Mouse (Mus musculus) forebrain, postnatal 0 days (tissue): Measurements from ENCODE around the gene Speg. TPM values are rescaled to one million over a fixed set of nuclear protein-coding genes. Genes with fewer than 3 reads are reported as not detected.

Source experiments
- ATAC-seq: fragments of 200-750 bp; cut with Nextera tagmentation; 2 replicates; pipeline ENCODE4 v1.8.0; 2017; ENCODE audit warnings: mild to moderate bottlenecking, moderate library complexity
- DNase-seq: peaks from one replicate; pipeline ENCODE4 v3.0.0-alpha.2; 2015
- H3K27ac ChIP-seq: fragments of 300-500 bp; sonication (generic); 2 replicates; pipeline ENCODE4 v1.5.1; 2014; ENCODE audit warnings: low read depth, mild to moderate bottlenecking, antibody characterized with exemption, low read length, moderate library complexity, mixed read lengths
- H3K27me3 ChIP-seq: fragments of 300-500 bp; sonication (generic); 2 replicates; pipeline ENCODE4 v1.6.1; 2014; ENCODE audit warnings: mild to moderate bottlenecking, low read length, mixed read lengths; ENCODE audit not compliant: insufficient read depth
- H3K36me3 ChIP-seq: fragments of 300-500 bp; sonication (generic); 2 replicates; pipeline ENCODE4 v1.6.1; 2014; ENCODE audit warnings: mild to moderate bottlenecking, moderate library complexity; ENCODE audit not compliant: insufficient read depth
- H3K4me1 ChIP-seq: fragments of 300-500 bp; sonication (generic); 2 replicates; pipeline ENCODE4 v1.6.1; 2014; ENCODE audit warnings: antibody characterized with exemption; ENCODE audit not compliant: insufficient read depth
- H3K4me2 ChIP-seq: fragments of 300-500 bp; sonication (generic); 2 replicates; pipeline ENCODE4 v1.6.1; 2014; ENCODE audit warnings: low read depth, mild to moderate bottlenecking, moderate library complexity
- H3K4me3 ChIP-seq: fragments of 300-500 bp; sonication (generic); 2 replicates; pipeline ENCODE4 v1.5.1; 2014; ENCODE audit warnings: low read depth, low read length, mixed read lengths
- H3K9ac ChIP-seq: fragments of 300-500 bp; sonication (generic); 2 replicates; pipeline ENCODE4 v1.6.1; 2014; ENCODE audit warnings: mild to moderate bottlenecking
- H3K9me3 ChIP-seq: fragments of 300-500 bp; sonication (generic); 2 replicates; pipeline ENCODE4 v1.6.1; 2016; ENCODE audit warnings: low read length
- CTCF ChIP-seq: sonication (generic); IDR thresholded peaks from 2 replicates; pipeline ENCODE4 v1.5.1; 2016; ENCODE audit warnings: antibody characterized with exemption, control low read depth, low read depth
- WGBS: fragments of 180-500 bp; shearing (Covaris S2); extraction: QIAGEN DNeasy Blood & Tissue Kit; methylation state at CpG from one replicate; pipeline ENCODE4 v1.1.7; 2014; 5-methylcytosine and 5-hydroxymethylcytosine counted together
- polyA plus RNA-seq: library from polyadenylated mRNA; unstranded; fragments of >200 nt; fragmentation: Nextera tagmentation; extraction: Ambion mirVana; gene quantifications from 2 replicates; pipeline ENCODE4 v1.2.1, GENCODE M21; 2015
- total RNA-seq: library from RNA; depleted of rRNA; stranded (reverse); fragments of >200 nt; gene quantifications from 2 replicates; pipeline ENCODE4 v1.2.3, GENCODE M21; 2014

Speg gene
- total and polyA plus RNA-seq, 2 experiments from 2014 or later: 20.6 to 44.4 TPM

DNA sequence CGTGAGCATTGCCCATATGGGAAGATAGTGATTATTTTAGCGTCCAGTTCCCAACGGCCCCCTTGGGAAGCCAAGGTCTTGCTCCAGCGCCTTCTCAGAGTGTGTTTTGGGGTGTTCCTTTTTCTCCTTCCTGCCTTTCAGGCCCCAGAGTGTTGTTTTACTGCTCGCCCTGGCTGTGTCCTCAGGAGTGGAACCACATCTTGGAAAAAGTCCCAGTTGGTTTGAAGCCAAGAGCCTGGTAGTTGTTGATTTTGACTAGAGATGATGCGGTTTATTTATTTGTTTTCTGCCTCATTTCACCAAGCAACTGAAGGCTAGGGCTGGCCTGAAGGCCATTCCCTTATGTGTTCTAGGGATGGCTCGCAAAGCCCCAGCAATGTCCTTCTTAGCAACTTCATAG, 17.8 kb upstream of the Speg start:
- Histone ChIP-seq H3K9me3 (no peaks in the 10 kb centered on the region), H3K27ac (no peak overlapping the region), H3K4me3 (no peak overlapping the region), H3K4me1 (no peaks in the 10 kb centered on the region), H3K9ac (no peak overlapping the region), H3K27me3 (peaks cover 28% of the 10 kb centered on the region), H3K36me3 (no peaks in the 10 kb centered on the region), H3K4me2 (no peak overlapping the region)
- no peak for DNase-seq
- no peak for TF ChIP-seq CTCF
- 62% methylated on average over 7 of the region's 7 CpGs for WGBS
- ATAC-seq: no peak

DNA sequence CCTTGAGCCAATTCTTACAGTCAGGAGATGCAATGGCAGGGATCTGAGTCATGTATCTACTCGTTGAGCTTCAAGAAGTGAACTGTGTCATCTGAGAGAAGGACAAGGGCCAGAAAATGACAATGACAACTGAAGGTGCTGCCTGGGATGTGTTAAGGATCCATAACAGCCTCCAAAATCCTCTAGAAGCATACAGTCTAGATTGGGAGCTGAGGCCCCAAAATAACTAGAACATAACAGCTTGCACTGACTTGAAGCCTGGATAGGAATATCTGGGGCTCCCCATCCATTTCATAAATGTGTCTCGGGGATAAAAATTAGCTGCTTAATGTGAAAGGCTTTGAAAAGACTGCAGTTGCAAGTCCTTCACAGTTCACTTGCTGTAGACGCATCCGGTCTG, 17.1 kb upstream of the Speg start:
- ATAC-seq (no peak), DNase-seq (no peak)
- peaks cover 32% of the 10 kb centered on the region for H3K27me3 ChIP-seq
- H3K27ac ChIP-seq: no peak overlapping the region
- no peaks in the 10 kb centered on the region for H3K9me3 ChIP-seq
- H3K4me3 ChIP-seq: no peak overlapping the region
- H3K9ac ChIP-seq: no peak overlapping the region
- 96% methylated on average over 4 of the region's 4 CpGs for WGBS
- no peaks in the 10 kb centered on the region for H3K4me1 ChIP-seq
- TF ChIP-seq CTCF: no peak
- H3K36me3 ChIP-seq: no peaks in the 10 kb centered on the region
- H3K4me2 ChIP-seq: no peak overlapping the region

DNA sequence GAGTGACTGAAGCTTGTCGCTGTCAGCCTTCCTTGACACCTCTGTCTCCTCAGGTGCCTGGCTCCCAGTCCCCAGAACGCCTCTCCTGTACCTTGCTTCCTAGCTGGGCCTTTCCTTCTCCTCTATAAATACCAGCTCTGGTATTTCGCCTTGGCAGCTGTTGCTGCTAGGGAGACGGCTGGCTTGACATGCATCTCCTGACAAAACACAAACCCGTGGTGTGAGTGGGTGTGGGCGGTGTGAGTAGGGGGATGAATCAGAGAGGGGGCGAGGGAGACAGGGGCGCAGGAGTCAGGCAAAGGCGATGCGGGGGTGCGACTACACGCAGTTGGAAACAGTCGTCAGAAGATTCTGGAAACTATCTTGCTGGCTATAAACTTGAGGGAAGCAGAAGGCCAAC, 15.8 kb upstream of the Speg start:
- Histone ChIP-seq H3K27me3 (peaks cover 32% of the 10 kb centered on the region), H3K4me2 (no peak overlapping the region), H3K9ac (no peak overlapping the region), H3K4me1 (no peaks in the 10 kb centered on the region), H3K36me3 (no peaks in the 10 kb centered on the region), H3K4me3 (no peak overlapping the region), H3K9me3 (no peaks in the 10 kb centered on the region), H3K27ac (no peak overlapping the region)
- ATAC-seq (peak; percentile 48), DNase-seq (no peak)
- no peak for TF ChIP-seq CTCF
- 68% methylated on average over 13 of the region's 13 CpGs for WGBS

DNA sequence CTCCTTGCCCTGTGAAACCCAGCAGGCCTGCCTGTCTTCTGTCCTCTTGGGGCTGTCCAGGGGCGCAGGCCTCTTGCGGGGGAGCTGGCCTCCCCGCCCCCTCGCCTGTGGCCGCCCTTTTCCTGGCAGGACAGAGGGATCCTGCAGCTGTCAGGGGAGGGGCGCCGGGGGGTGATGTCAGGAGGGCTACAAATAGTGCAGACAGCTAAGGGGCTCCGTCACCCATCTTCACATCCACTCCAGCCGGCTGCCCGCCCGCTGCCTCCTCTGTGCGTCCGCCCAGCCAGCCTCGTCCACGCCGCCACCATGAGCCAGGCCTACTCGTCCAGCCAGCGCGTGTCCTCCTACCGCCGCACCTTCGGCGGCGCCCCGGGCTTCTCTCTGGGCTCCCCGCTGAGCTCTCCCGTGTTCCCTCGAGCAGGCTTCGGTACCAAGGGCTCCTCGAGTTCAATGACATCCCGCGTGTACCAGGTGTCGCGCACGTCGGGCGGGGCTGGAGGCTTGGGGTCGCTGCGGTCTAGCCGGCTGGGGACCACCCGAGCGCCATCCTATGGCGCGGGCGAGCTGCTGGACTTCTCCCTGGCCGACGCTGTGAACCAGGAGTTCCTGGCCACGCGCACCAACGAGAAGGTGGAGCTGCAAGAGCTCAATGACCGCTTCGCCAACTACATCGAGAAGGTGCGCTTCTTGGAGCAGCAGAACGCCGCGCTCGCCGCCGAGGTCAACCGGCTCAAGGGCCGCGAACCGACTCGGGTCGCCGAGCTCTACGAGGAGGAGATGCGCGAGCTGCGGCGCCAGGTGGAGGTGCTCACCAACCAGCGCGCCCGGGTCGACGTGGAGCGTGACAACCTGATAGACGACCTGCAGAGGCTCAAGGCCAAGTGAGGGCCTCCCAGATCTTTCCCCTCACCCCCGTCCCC, 14.7 kb upstream of the Speg start, which contains the start of gene Des:
Gene Des, plus strand, starts transcription at position 218 of the 920 bp plus-strand sequence.
- WGBS: 5% methylated on average over 80 of the region's 80 CpGs

DNA sequence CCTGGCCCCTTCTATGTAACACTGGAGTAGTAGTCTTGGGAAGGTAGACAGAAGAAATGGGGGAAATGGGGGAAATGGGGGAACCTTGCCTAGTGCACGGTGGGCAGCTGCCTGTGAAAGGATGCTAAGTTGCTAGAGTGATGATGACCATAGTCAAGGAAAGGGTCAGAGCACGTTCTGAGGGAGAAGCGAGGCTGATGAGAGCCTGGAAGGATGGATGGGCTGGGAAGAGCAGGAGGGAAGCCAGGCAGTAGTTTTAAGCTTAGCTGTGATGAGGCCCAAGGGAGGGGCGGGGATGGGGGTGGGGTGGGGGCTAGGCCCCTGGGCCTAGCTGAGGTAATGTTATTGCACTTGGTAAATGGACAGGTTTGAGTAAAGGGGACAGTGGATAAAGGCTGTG, 14.0 kb upstream of the Speg start:
- DNase-seq: no peak
- H3K4me2 ChIP-seq: no peak overlapping the region
- TF ChIP-seq CTCF: no peak
- no peaks in the 10 kb centered on the region for H3K36me3 ChIP-seq
- 55% methylated on average over 4 of the region's 4 CpGs for WGBS
- peaks cover 32% of the 10 kb centered on the region for H3K27me3 ChIP-seq
- H3K4me1 ChIP-seq: peaks cover 6% of the 10 kb centered on the region; the same call in 1 of the 2 replicates
- no peak overlapping the region for H3K9ac ChIP-seq
- H3K4me3 ChIP-seq: no peak overlapping the region
- no peak for ATAC-seq
- H3K9me3 ChIP-seq: no peaks in the 10 kb centered on the region
- H3K27ac ChIP-seq: no peak overlapping the region

More for the DNA sequence above, 14.7 kb upstream of the Speg start, which contains the start of gene Des:
- Histone ChIP-seq H3K9me3 (no peaks in the 10 kb centered on the region), H3K9ac (no peak within 1 kb of the TSS), H3K4me2 (peak within 1 kb of the TSS; percentile 37), H3K27ac (no peak within 1 kb of the TSS), H3K4me1 (peaks cover under 1% of the 10 kb centered on the region; the same call in 1 of the 2 replicates), H3K27me3 (peaks cover 32% of the 10 kb centered on the region), H3K4me3 (peak within 1 kb of the TSS; percentile 17; the same call in 1 of the 2 replicates), H3K36me3 (no peaks in the 10 kb centered on the region)
- DNase-seq (no peak), ATAC-seq (no peak)
- no peak for TF ChIP-seq CTCF

DNA sequence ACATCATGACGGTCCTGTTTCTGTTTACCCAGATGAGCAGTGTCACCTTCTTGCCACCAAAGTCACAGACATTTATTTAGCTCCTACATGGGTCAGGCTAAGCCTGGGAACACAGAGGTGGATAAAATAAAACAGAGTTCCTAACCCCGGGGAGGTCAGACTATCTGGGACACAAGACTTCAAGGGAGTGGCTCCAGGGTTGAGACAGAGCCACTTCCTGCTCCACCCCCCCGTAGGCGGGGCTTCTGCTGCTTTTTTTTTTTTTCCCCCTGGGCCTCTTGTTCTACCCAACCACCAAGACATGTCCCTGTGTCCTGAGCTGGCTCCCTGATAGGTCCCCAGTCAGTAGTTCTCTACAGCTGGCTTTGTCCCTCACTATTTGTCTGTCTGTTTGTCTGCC, 13.3 kb upstream of the Speg start:
- no peak for ATAC-seq
- peaks cover 32% of the 10 kb centered on the region for H3K27me3 ChIP-seq
- no peaks in the 10 kb centered on the region for H3K36me3 ChIP-seq
- no peak overlapping the region for H3K27ac ChIP-seq
- TF ChIP-seq CTCF: no peak
- no peak overlapping the region for H3K9ac ChIP-seq
- 37% methylated on average over 4 of the region's 4 CpGs for WGBS
- H3K4me1 ChIP-seq: peaks cover 6% of the 10 kb centered on the region; the same call in 1 of the 2 replicates
- no peaks in the 10 kb centered on the region for H3K9me3 ChIP-seq
- no peak for DNase-seq
- no peak overlapping the region for H3K4me2 ChIP-seq
- no peak overlapping the region for H3K4me3 ChIP-seq

DNA sequence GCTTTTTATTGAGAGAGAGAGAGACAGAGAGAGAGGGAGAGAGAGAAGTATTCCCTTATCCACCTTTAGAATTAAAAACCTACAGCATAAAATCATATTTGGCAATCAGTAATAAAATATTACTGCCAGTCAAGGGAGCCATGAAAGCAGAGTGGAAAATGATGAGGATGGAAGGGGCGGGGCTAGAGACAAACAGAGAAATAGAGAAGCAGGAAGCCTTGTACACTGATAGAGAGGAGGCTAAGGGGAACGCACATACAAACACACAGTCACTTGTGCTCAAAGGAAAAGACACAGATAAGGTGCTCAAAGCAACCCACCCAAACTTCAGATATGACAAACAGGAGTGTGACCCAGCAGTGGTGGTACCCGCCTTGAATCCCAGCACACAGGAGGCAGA, 11.2 kb upstream of the Speg start:
- no peak overlapping the region for H3K9ac ChIP-seq
- H3K4me1 ChIP-seq: peaks cover 6% of the 10 kb centered on the region; the same call in 1 of the 2 replicates
- peaks cover 32% of the 10 kb centered on the region for H3K27me3 ChIP-seq
- ATAC-seq (no peak), DNase-seq (no peak)
- TF ChIP-seq CTCF: no peak
- H3K36me3 ChIP-seq: no peaks in the 10 kb centered on the region
- no peaks in the 10 kb centered on the region for H3K9me3 ChIP-seq
- H3K4me3 ChIP-seq: no peak overlapping the region
- no peak overlapping the region for H3K27ac ChIP-seq
- no peak overlapping the region for H3K4me2 ChIP-seq
- WGBS: 87% methylated on average over 3 of the region's 3 CpGs
